Mouse (Mus musculus) urinary bladder, postnatal 14 days (tissue): Measurements from ENCODE around the gene Nacc2.

Experiments
- DNase-seq: peaks from one replicate; pipeline ENCODE4 v3.0.0; 2021; ENCODE audit warnings: low spot score

Nacc2 gene

GRCm38 (mm10) chr2:26055046-26055746 is 67.8 kb downstream of the Nacc2 start:
- peak; percentile 67 for DNase-seq

- DNase-seq: no peak
These were observed 70.2 kb downstream of the Nacc2 start for GRCm38 (mm10) chr2:26052806-26053205.

GRCm38 (mm10) chr2:26048816-26049215 is 74.2 kb downstream of the Nacc2 start:
- DNase-seq: no peak

- DNase-seq: no peak
These were observed 78.8 kb downstream of the Nacc2 start for GRCm38 (mm10) chr2:26044216-26044615.

GRCm38 (mm10) chr2:26042603-26043002 is 80.4 kb downstream of the Nacc2 start:
- DNase-seq: no peak

- DNase-seq: no peak
These were observed 81.7 kb downstream of the Nacc2 start for GRCm38 (mm10) chr2:26041163-26041810.

GRCm38 (mm10) chr2:26039951-26040350 is 83.1 kb downstream of the Nacc2 start:
- DNase-seq: no peak

GRCm38 (mm10) chr2:26037386-26037785 is 85.6 kb downstream of the Nacc2 start:
- DNase-seq: no peak

GRCm38 (mm10) chr2:26034344-26035050 is 88.5 kb downstream of the Nacc2 start:
- DNase-seq: no peak

GRCm38 (mm10) chr2:26030288-26030687 is 92.7 kb downstream of the Nacc2 start:
- no peak for DNase-seq

- DNase-seq: peak; percentile 16
These were observed 98.6 kb downstream of the Nacc2 start for GRCm38 (mm10) chr2:26024138-26025075.

GRCm38 (mm10) chr2:26022626-26023025 is 100.4 kb downstream of the Nacc2 start:
- DNase-seq: no peak

- no peak for DNase-seq
These were observed 100.8 kb downstream of the Nacc2 start for GRCm38 (mm10) chr2:26022258-26022565.

- peak; percentile 89 for DNase-seq
These were observed 101.3 kb downstream of the Nacc2 start, which contains the start of gene Ubac1 for GRCm38 (mm10) chr2:26021561-26022257. TSS of gene Ubac1 (minus strand) at chr2:26021747.

- peak; percentile 44 for DNase-seq
These were observed 102.1 kb downstream of the Nacc2 start for GRCm38 (mm10) chr2:26020714-26021560.

- no peak for DNase-seq
These were observed 103.1 kb downstream of the Nacc2 start for GRCm38 (mm10) chr2:26019923-26020322.

GRCm38 (mm10) chr2:26017326-26017725 is 105.7 kb downstream of the Nacc2 start:
- no peak for DNase-seq

- DNase-seq: no peak
These were observed 109.3 kb downstream of the Nacc2 start for GRCm38 (mm10) chr2:26013674-26014073.

- DNase-seq: no peak
These were observed 111.6 kb downstream of the Nacc2 start for GRCm38 (mm10) chr2:26011420-26011819.
